ENCODE assay signal across 25 mouse cellular contexts in the genomic region with DNA sequence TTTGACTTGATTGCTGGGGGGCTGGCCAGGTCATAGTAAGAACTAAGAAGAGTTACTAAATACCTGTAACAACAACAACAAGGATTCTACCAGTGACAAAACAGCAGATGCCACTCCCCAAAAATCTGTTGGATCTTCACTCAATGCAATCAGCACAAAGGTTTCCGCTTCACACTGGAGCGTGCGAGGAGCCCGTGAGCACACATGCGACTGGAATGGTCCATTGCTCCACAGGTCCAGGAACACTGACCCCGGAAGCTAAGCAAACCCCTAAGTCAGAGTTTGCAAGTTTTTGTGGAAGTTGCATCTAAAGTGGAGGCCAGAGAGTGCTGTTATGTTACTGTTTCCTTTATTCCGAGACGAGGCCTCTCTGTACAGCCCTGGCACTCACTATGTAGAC. TPM values are rescaled to one million over a fixed set of nuclear protein-coding genes. Genes with fewer than 3 reads are reported as not detected.
A peak's percentile ranks its signal among the peaks of the same experiment; 100 is the strongest.
DNase-seq lines count a peak whose midpoint lies in the region; ATAC-seq and TF ChIP-seq lines count a peak whose summit lies in the region.
"Had no signal": no experiment of that assay in that cellular context is flagged by ENCODE, and none has a peak within 500 bp of the region (broad histone marks: within the 10 kb centered on the region; RNA-seq: fewer than 3 reads in every experiment).

No protein-coding gene starts in this region.

- H3K9me3 ChIP-seq in liver, embryonic 12.5 days (replicated peaks), result no peaks in the 10 kb centered on the region
- H3K9me3 ChIP-seq in liver, embryonic 15.5 days (replicated peaks), result no peaks in the 10 kb centered on the region
- no peaks in the 10 kb centered on the region for H3K9me3 ChIP-seq in liver, postnatal 0 days (ENCODE audit: low read length)
- no peaks in the 10 kb centered on the region for H3K9me3 ChIP-seq in forebrain, embryonic 15.5 days
- H3K9me3 ChIP-seq: embryonic facial prominence, embryonic 13.5 days; embryonic facial prominence, embryonic 15.5 days; forebrain, embryonic 10.5 days; forebrain, embryonic 12.5 days had no signal

- TF ChIP-seq CTCF in heart, adult 2 months (IDR thresholded peaks at IDR 0.05), result no peak
- no peak for TF ChIP-seq CTCF in liver, postnatal 0 days (IDR thresholded peaks at IDR 0.05; ENCODE audit: low read depth)

- WGBS in heart, adult 2 months, result 95% methylated on average over 8 of the region's 8 CpGs
- 86% methylated on average over 8 of the region's 8 CpGs for WGBS in liver, embryonic 12.5 days (ENCODE audit: insufficient replicate concordance)
- WGBS in liver, embryonic 15.5 days (ENCODE audit: insufficient replicate concordance), result 84% methylated on average over 8 of the region's 8 CpGs
- 65% methylated on average over 8 of the region's 8 CpGs for WGBS in liver, postnatal 0 days (ENCODE audit: insufficient replicate concordance)
- 95% methylated on average over 8 of the region's 8 CpGs for WGBS in forebrain, embryonic 15.5 days

- H3K4me1 ChIP-seq in heart, adult 2 months (ENCODE audit: control insufficient read depth, insufficient read depth, low read length), result peaks cover 11% of the 10 kb centered on the region
- peaks cover 12% of the 10 kb centered on the region for H3K4me1 ChIP-seq in liver, embryonic 12.5 days
- peaks cover 23% of the 10 kb centered on the region; the same call in 1 of the 2 replicates for H3K4me1 ChIP-seq in liver, embryonic 15.5 days (replicated peaks)
- peaks cover 12% of the 10 kb centered on the region; the same call in 1 of the 2 replicates for H3K4me1 ChIP-seq in liver, postnatal 0 days (ENCODE audit: insufficient read depth)
- no peaks in the 10 kb centered on the region for H3K4me1 ChIP-seq in forebrain, embryonic 15.5 days
- H3K4me1 ChIP-seq: forebrain, embryonic 12.5 days had no signal

- no peak overlapping the region for H3K4me3 ChIP-seq in heart, adult 2 months
- H3K4me3 ChIP-seq in liver, embryonic 12.5 days, result no peak overlapping the region
- no peak overlapping the region for H3K4me3 ChIP-seq in liver, embryonic 15.5 days (replicated peaks)
- H3K4me3 ChIP-seq in liver, postnatal 0 days (ENCODE audit: low read depth, low read length), result no peak overlapping the region
- no peak overlapping the region for H3K4me3 ChIP-seq in forebrain, embryonic 15.5 days
- H3K4me3 ChIP-seq: embryonic facial prominence, embryonic 13.5 days; embryonic facial prominence, embryonic 15.5 days; erythroblast, embryonic 14.5 days; forebrain, embryonic 10.5 days; forebrain, embryonic 12.5 days had no signal

- H3K79me2 ChIP-seq in heart, adult 2 months (replicated peaks; ENCODE audit: control insufficient read depth, insufficient read depth, low read length), result peaks cover 3% of the 10 kb centered on the region

- H3K4me2 ChIP-seq in liver, embryonic 12.5 days, result no peak overlapping the region
- H3K4me2 ChIP-seq in liver, embryonic 15.5 days, result no peak overlapping the region
- 0 out of 2 replicates have a peak overlapping the region, but pooled peaks have one; percentile 18 for H3K4me2 ChIP-seq in liver, postnatal 0 days (ENCODE audit: low read depth, low read length)
- no peak overlapping the region for H3K4me2 ChIP-seq in forebrain, embryonic 15.5 days (replicated peaks)
- H3K4me2 ChIP-seq: embryonic facial prominence, embryonic 13.5 days; embryonic facial prominence, embryonic 15.5 days; forebrain, embryonic 12.5 days had no signal

- intact Hi-C loops in heart, adult 2 months (cut with DNase I), result no loop called here

- H3K9ac ChIP-seq in heart, adult 2 months (ENCODE audit: low read depth, low read length), result no peak overlapping the region
- H3K9ac ChIP-seq in liver, embryonic 12.5 days, result no peak overlapping the region
- H3K9ac ChIP-seq in liver, embryonic 15.5 days, result no peak overlapping the region
- H3K9ac ChIP-seq in liver, postnatal 0 days (replicated peaks), result no peak overlapping the region
- H3K9ac ChIP-seq in forebrain, embryonic 15.5 days (replicated peaks), result no peak overlapping the region
- H3K9ac ChIP-seq: embryonic facial prominence, embryonic 13.5 days; embryonic facial prominence, embryonic 15.5 days; forebrain, embryonic 12.5 days; forebrain, postnatal 0 days had no signal

- no peak overlapping the region for H3K27ac ChIP-seq in heart, adult 2 months
- 0 out of 2 replicates have a peak overlapping the region, but pooled peaks have one; percentile 50 for H3K27ac ChIP-seq in liver, embryonic 12.5 days
- H3K27ac ChIP-seq in liver, embryonic 15.5 days (replicated peaks), result peak overlapping the region; percentile 79
- H3K27ac ChIP-seq in liver, postnatal 0 days (ENCODE audit: low read depth), result peak overlapping the region; percentile 93
- H3K27ac ChIP-seq in forebrain, embryonic 15.5 days (replicated peaks), result no peak overlapping the region
- H3K27ac ChIP-seq: embryonic facial prominence, embryonic 13.5 days; embryonic facial prominence, embryonic 15.5 days; forebrain, embryonic 10.5 days; forebrain, embryonic 12.5 days had no signal

- DNase-seq in heart, adult 11 months, result peak; percentile 64
- DNase-seq in heart, adult 2 months, result no peak
- no peak for DNase-seq in liver
- DNase-seq in liver, postnatal 0 days, result peak; percentile 46
- DNase-seq in embryo, embryonic 9.5 days (ENCODE audit: extremely low spot score), result no peak
- DNase-seq: adrenal gland, adult 2 months; adrenal gland, postnatal 10 days; adrenal gland, postnatal 25 days; B cell, adult 2 months; cerebellum, adult 11 months; cerebellum, adult 18-20 months; cerebellum, adult 9-10 months; cerebellum, postnatal 10 days; cerebellum, postnatal 25 days; forebrain, postnatal 0 days had no signal

- TF ChIP-seq EP300 in heart, adult 2 months (IDR thresholded peaks at IDR 0.05; ENCODE audit: insufficient read depth, low read depth, low read length), result no peak
- TF ChIP-seq EP300 in liver, postnatal 0 days (IDR thresholded peaks at IDR 0.05; ENCODE audit: low read depth), result peak; percentile 23; the same call in 1 of the 2 replicates

- H3K36me3 ChIP-seq in heart, adult 2 months (ENCODE audit: control insufficient read depth, insufficient read depth, low read length), result peaks cover 5% of the 10 kb centered on the region
- peaks cover 90% of the 10 kb centered on the region for H3K36me3 ChIP-seq in liver, embryonic 12.5 days
- peaks cover 89% of the 10 kb centered on the region for H3K36me3 ChIP-seq in liver, embryonic 15.5 days (replicated peaks)
- peaks cover 66% of the 10 kb centered on the region for H3K36me3 ChIP-seq in liver, postnatal 0 days (replicated peaks; ENCODE audit: insufficient read depth, low read length)
- H3K36me3 ChIP-seq in forebrain, embryonic 15.5 days, result peaks cover 40% of the 10 kb centered on the region

- ATAC-seq in liver, embryonic 12.5 days, result no peak
- ATAC-seq in liver, embryonic 15.5 days (ENCODE audit: insufficient read depth), result no peak
- peak; percentile 62 for ATAC-seq in liver, postnatal 0 days
- ATAC-seq in forebrain, embryonic 15.5 days (replicated peaks), result no peak
- ATAC-seq: CD4-positive, CD25-positive, alpha-beta regulatory T cell, adult 4 months; forebrain, embryonic 14.5 days; forebrain, postnatal 0 days had no signal

- no peak for TF ChIP-seq POLR2A in heart, adult 2 months (IDR thresholded peaks at IDR 0.05; ENCODE audit: insufficient read depth, low read depth, low read length)

- H3K27me3 ChIP-seq in heart, adult 2 months (ENCODE audit: control insufficient read depth, insufficient read depth, low read length), result no peaks in the 10 kb centered on the region
- no peaks in the 10 kb centered on the region for H3K27me3 ChIP-seq in liver, embryonic 12.5 days (replicated peaks)
- no peaks in the 10 kb centered on the region for H3K27me3 ChIP-seq in liver, embryonic 15.5 days
- no peaks in the 10 kb centered on the region for H3K27me3 ChIP-seq in liver, postnatal 0 days (ENCODE audit: insufficient read depth, low read length)
- no peaks in the 10 kb centered on the region for H3K27me3 ChIP-seq in forebrain, embryonic 15.5 days
- H3K27me3 ChIP-seq: embryonic facial prominence, embryonic 13.5 days; embryonic facial prominence, embryonic 15.5 days; forebrain, embryonic 12.5 days had no signal

RNA-seq across cellular contexts. Expression of a gene that starts 16.7 kb away (rescaled TPM):
- 10 to 100 TPM; 63.9 to 86.1 TPM for total RNA-seq in heart, adult 2 months (2021)
- 29.8 and 46.1 TPM in 2 replicates for polyA plus RNA-seq in heart, adult 2 months (2012; rRNA removed)
- 15.6 and 16.1 TPM in 2 replicates for polyA plus RNA-seq in liver, embryonic 12.5 days (2016; fragmentation: Nextera tagmentation; extraction: Ambion mirVana)
- polyA plus RNA-seq in liver, embryonic 15.5 days (2015; fragmentation: Nextera tagmentation; extraction: Ambion mirVana), result 8.3 and 10.0 TPM in 2 replicates
- polyA plus RNA-seq in liver, postnatal 0 days (2015; fragmentation: Nextera tagmentation; extraction: Ambion mirVana), result 6.1 and 6.6 TPM in 2 replicates
- polyA plus RNA-seq in forebrain, embryonic 15.5 days (2015; fragmentation: Nextera tagmentation; extraction: Ambion mirVana), result 17.3 and 17.4 TPM in 2 replicates

Comparison
In these comparisons a context has a peak if more than half of its experiments do, and no peak if none do; other contexts are left out.
1. DNase-seq: peak in heart, adult 11 months (single experiment) and liver, postnatal 0 days (single experiment); none in heart, adult 2 months (0 of 2), liver (single experiment) and embryo, embryonic 9.5 days (single experiment).
2. H3K27ac ChIP-seq: peak in liver, embryonic 12.5 days (single experiment), liver, embryonic 15.5 days (single experiment) and liver, postnatal 0 days (single experiment); none in heart, adult 2 months (single experiment) and forebrain, embryonic 15.5 days (single experiment).